Mouse (Mus musculus) liver, embryonic 12.5 days (tissue): ENCODE data around the gene Dusp12. TPM values are rescaled to one million over a fixed set of nuclear protein-coding genes. Genes with fewer than 3 reads are reported as not detected.

Source experiments
- ATAC-seq: fragments of 200-750 bp; cut with Nextera tagmentation; 2 replicates; pipeline ENCODE4 v1.8.0; 2017; ENCODE audit warnings: moderate number of reproducible peaks, mild to moderate bottlenecking, moderate library complexity
- H3K27ac ChIP-seq: fragments of 300-500 bp; sonication (generic); 2 replicates; pipeline ENCODE4 v1.5.1; 2016; ENCODE audit warnings: mild to moderate bottlenecking
- H3K27me3 ChIP-seq: fragments of 300-500 bp; sonication (generic); replicated peaks from 2 replicates; pipeline ENCODE4 v1.6.1; 2016; ENCODE audit warnings: mild to moderate bottlenecking, moderate library complexity
- H3K36me3 ChIP-seq: fragments of 300-500 bp; sonication (generic); 2 replicates; pipeline ENCODE4 v1.6.1; 2016; ENCODE audit warnings: mild to moderate bottlenecking, moderate library complexity
- H3K4me1 ChIP-seq: fragments of 300-500 bp; sonication (generic); 2 replicates; pipeline ENCODE4 v1.6.1; 2016
- H3K4me2 ChIP-seq: fragments of 300-500 bp; sonication (generic); 2 replicates; pipeline ENCODE4 v1.6.1; 2016; ENCODE audit warnings: mild to moderate bottlenecking, moderate library complexity
- H3K4me3 ChIP-seq: fragments of 300-500 bp; sonication (generic); 2 replicates; pipeline ENCODE4 v1.5.1; 2016; ENCODE audit warnings: mild to moderate bottlenecking, moderate library complexity
- H3K9ac ChIP-seq: fragments of 300-500 bp; sonication (generic); 2 replicates; pipeline ENCODE4 v1.6.1; 2016; ENCODE audit warnings: mild to moderate bottlenecking, moderate library complexity
- H3K9me3 ChIP-seq: fragments of 300-500 bp; sonication (generic); replicated peaks from 2 replicates; pipeline ENCODE4 v1.6.1; 2016; ENCODE audit warnings: mild to moderate bottlenecking, moderate library complexity
- WGBS: fragments of 180-500 bp; shearing (Covaris S2); methylation state at CpG from one replicate; pipeline ENCODE4 v1.1.7; 2016; ENCODE audit not compliant: insufficient replicate concordance; 5-methylcytosine and 5-hydroxymethylcytosine counted together
- polyA plus RNA-seq: library from polyadenylated mRNA; unstranded; fragments of >200 nt; fragmentation: Nextera tagmentation; extraction: Ambion mirVana; gene quantifications from 2 replicates; pipeline ENCODE4 v1.2.1, GENCODE M21; 2016

Dusp12 gene
- polyA plus RNA-seq, 1 experiment from 2014 or later: 25.7 TPM

DNA sequence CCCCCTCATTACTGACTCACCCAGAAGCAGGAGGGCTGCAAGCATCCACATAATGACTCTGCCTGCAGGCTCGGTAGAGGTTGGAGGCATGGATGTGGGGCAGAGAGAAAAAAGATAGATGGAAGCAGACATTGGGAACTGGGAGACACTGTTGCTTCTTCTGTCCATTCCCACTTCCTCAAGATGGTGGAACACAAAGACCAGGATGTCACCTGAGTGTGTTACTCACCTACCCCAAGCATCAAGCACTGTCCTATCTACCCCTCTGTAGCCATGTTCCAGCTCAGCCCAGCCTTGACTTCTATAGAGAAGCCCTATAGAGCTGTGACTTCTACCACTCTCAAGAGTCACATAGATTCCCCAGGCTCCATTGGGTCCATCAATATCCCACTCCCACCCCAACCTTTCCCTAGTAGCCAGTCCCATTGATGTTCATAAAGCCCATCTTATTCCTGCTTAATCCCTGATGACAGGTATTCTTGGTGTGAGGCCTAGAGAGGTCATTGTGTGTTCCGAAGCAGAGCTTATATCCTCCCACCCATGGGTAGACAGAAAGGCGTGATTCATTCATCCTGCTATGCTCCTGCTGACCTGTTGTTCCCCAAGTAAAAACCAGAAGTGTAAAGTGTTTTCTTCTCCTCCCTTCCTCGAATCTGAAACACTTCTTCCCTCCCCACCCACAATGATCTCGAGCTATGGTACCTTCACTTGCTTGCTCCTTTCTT, 27.7 kb upstream of the Dusp12 start, which contains the start of gene Fcrlb:
TSS of gene Fcrlb (minus strand) at position 51 of the 725 bp plus-strand sequence.
- no peak within 1 kb of the TSS for H3K4me2 ChIP-seq
- 50% methylated on average over 5 of the region's 5 CpGs for WGBS
- H3K27me3 ChIP-seq: peaks cover 50% of the 10 kb centered on the region
- no peaks in the 10 kb centered on the region for H3K9me3 ChIP-seq
- H3K4me1 ChIP-seq: peaks cover 6% of the 10 kb centered on the region
- H3K9ac ChIP-seq: no peak within 1 kb of the TSS
- no peaks in the 10 kb centered on the region for H3K36me3 ChIP-seq
- no peak for ATAC-seq
- H3K27ac ChIP-seq: no peak within 1 kb of the TSS
- H3K4me3 ChIP-seq: no peak within 1 kb of the TSS

DNA sequence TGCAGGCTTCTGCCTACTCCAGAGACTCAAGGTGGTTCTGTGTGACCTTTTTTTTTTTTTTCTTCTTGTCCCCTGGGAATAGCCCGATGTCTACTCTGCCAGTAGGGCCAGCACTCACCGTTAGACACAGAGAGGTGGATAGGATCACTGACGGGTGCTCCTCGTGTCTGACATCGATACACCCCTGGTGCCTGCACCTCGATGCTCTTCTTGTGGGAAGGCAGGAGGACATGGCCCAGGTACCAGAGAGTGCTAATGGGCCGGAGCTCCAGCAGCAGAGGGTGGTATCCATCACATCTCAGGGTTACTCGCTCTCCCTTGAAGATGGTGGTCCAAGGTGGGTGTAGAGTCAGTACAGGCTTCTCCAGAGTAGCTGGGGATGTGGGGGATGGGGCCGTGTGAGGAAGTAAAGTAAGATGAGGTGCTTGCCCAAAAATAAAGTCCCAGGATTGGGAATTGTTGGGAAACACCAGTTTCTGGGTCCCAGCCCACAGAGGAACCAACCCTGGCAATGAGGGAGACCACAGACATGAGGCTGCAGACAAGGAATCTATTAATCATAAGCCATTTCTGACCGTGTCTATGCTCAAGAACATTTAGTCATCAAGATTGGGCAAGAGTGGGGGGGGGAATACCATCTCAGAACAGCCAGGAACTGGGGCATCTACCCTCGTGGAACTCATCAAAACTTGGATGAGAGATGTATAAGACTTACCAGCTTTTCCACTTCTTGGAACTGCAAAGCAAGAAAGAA, 26.7 kb upstream of the Dusp12 start:
- ATAC-seq: no peak
- Histone ChIP-seq H3K27me3 (peaks cover 59% of the 10 kb centered on the region), H3K4me3 (no peak overlapping the region), H3K36me3 (no peaks in the 10 kb centered on the region), H3K9me3 (no peaks in the 10 kb centered on the region), H3K27ac (no peak overlapping the region), H3K9ac (no peak overlapping the region), H3K4me1 (peaks cover 16% of the 10 kb centered on the region), H3K4me2 (no peak overlapping the region)
- 58% methylated on average over 11 of the region's 11 CpGs for WGBS

DNA sequence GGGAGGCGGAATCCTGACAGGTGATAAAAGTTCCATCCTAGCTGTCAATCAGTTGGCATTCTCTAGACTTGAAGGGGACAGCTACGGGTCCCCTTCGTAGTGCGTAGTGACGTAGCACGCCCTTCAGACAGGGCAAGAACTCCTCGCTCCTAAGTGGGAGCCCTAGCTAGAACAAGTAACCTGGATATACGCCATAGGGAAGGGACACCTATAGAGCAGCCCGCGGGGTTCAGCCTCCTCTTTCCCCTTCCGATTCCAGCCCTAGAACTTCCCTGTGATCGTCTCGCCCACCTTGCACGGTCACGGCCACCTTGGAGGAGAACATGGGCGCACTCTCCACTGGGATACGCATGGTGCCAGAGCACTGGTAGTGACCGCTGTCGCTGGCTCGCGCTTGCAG, 23.0 kb upstream of the Dusp12 start:
- Histone ChIP-seq H3K36me3 (no peaks in the 10 kb centered on the region), H3K4me3 (peak overlapping the region; percentile 46), H3K9me3 (no peaks in the 10 kb centered on the region), H3K27me3 (peaks cover 85% of the 10 kb centered on the region), H3K27ac (no peak overlapping the region), H3K9ac (no peak overlapping the region), H3K4me1 (peaks cover 16% of the 10 kb centered on the region), H3K4me2 (peak overlapping the region; percentile 67)
- no peak for ATAC-seq
- WGBS: 7% methylated on average over 21 of the region's 21 CpGs

DNA sequence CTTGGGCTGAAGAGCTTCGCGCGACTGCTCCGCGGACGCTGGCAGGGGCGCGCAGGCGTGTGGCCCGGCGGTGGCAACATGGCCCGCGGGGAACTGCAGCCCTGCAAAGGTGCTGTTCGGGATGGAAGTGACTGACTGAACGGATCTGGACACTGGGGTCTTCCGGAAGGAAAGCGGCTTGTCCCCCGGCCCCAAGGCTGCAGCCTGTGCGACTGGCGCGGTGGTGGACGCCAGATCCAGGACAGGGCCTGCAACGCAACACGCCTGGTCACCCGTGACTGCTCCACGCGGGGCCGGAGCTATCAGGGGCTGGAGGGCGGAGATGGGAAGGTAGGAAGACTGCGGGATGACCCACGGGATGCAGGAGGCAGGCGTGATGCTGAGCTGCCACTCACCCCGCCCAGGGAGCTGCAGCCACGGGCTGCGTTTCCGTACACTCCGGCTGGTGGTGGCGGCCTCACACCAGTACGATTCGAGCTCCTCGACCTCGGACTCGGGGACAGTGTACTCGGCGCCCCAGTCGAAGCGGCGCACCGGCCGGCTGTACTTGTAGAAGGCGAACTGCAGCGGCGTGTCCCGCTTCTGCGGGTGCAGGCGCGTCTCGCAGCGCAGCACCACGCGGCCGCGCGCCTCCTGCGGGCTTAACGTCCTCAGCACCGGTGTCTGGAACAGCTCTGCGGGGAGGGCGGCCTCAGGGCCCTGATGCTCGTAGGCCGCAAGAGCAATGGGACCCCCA, 22.3 kb upstream of the Dusp12 start:
- WGBS: 1% methylated on average over 71 of the region's 71 CpGs
- no peak overlapping the region for H3K9ac ChIP-seq

DNA sequence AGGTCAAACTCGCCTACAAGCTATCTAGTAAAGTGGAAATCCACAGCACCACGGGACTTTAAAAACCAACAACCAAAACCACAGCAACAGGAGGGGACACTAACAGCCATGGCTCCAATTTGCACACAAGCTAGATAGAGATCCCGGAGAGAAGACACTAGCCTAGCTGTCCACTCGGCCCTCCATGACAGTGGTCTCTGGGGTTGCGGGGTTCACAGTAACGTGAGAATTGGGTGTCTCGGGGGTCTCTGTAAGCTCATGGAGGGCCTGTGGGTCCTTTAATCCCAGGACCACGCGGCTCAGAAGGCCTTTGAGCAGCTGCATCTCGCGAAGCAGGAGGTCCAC, 21.7 kb upstream of the Dusp12 start:
- Histone ChIP-seq H3K4me3 (peak overlapping the region; percentile 46), H3K27me3 (peaks cover 85% of the 10 kb centered on the region), H3K36me3 (no peaks in the 10 kb centered on the region), H3K9me3 (no peaks in the 10 kb centered on the region), H3K9ac (no peak overlapping the region), H3K4me2 (peak overlapping the region; percentile 67), H3K4me1 (peaks cover 16% of the 10 kb centered on the region), H3K27ac (no peak overlapping the region)
- 30% methylated on average over 11 of the region's 11 CpGs for WGBS
- no peak for ATAC-seq

More for the DNA sequence above, 22.3 kb upstream of the Dusp12 start:
- 0 out of 2 replicates have a peak, but pooled peaks have one; percentile 24 for ATAC-seq
- no peaks in the 10 kb centered on the region for H3K9me3 ChIP-seq
- peaks cover 85% of the 10 kb centered on the region for H3K27me3 ChIP-seq
- H3K36me3 ChIP-seq: no peaks in the 10 kb centered on the region
- no peak overlapping the region for H3K27ac ChIP-seq
- H3K4me1 ChIP-seq: peaks cover 16% of the 10 kb centered on the region
- peak overlapping the region; percentile 46 for H3K4me3 ChIP-seq
- peak overlapping the region; percentile 67 for H3K4me2 ChIP-seq

DNA sequence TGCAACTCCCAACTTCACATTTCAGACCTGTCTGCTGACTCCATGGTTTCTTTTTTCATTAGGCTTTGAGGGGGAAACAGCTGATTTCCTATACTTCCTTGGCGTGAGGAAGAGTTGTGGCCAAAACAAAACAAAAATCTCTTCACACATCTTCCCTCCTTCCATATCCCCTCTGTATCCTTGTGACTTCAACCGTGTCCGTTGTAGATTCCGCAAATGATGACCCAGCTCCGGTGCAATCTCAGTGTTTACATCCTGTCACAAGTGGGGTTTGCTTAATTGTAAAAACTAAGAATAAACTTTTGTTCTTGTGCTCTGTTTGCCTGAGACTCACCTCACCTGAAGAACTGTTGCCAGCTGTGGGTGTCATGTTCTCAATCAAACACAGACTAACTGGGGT, 18.1 kb upstream of the Dusp12 start:
- Histone ChIP-seq H3K4me2 (no peak overlapping the region), H3K36me3 (no peaks in the 10 kb centered on the region), H3K4me3 (no peak overlapping the region), H3K4me1 (peaks cover 19% of the 10 kb centered on the region), H3K27ac (no peak overlapping the region), H3K27me3 (peaks cover 64% of the 10 kb centered on the region), H3K9ac (no peak overlapping the region), H3K9me3 (no peaks in the 10 kb centered on the region)
- no peak for ATAC-seq
- WGBS: 45% methylated on average over 5 of the region's 5 CpGs

DNA sequence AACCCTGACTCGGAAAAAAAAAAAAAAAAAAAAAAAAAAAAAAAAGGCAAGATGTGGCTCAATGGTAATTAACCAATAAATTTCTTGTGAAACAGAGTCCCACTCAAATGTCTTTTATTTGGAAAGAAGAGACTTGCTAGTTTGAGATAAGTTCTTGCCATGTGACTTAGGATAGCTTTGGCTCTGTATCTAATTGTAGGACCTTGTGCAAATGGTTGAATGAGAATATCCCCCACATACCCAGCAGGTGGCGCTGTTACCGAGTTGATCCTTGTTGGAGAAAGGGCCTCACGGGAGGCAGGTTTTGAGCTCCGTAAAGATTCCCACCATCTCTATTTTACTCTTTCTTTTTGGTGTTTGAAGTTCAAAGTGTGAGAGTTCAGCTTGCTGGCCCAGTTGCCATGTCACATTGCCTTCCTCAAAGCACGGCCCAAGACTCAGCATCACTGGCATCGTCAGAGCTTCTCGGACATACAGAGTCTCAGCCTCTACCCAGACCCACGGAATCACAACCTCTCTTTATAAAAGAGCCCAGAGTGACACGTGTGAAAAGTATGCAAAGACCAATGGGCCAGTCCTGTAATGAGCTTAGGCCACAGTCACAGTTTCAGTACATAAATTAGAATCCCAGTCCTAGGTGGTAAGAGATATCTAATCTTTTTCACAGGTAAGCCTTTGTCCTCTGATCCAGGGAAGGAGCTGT, 16.3 kb upstream of the Dusp12 start:
- no peaks in the 10 kb centered on the region for H3K36me3 ChIP-seq
- 29% methylated on average over 10 of the region's 10 CpGs for WGBS
- no peak overlapping the region for H3K27ac ChIP-seq
- peaks cover 52% of the 10 kb centered on the region for H3K27me3 ChIP-seq
- H3K4me1 ChIP-seq: peaks cover 4% of the 10 kb centered on the region
- peak overlapping the region; percentile 57 for H3K4me2 ChIP-seq
- peak; percentile 57; the same call in 1 of the 2 replicates for ATAC-seq
- no peak overlapping the region for H3K9ac ChIP-seq
- no peaks in the 10 kb centered on the region for H3K9me3 ChIP-seq
- no peak overlapping the region for H3K4me3 ChIP-seq

DNA sequence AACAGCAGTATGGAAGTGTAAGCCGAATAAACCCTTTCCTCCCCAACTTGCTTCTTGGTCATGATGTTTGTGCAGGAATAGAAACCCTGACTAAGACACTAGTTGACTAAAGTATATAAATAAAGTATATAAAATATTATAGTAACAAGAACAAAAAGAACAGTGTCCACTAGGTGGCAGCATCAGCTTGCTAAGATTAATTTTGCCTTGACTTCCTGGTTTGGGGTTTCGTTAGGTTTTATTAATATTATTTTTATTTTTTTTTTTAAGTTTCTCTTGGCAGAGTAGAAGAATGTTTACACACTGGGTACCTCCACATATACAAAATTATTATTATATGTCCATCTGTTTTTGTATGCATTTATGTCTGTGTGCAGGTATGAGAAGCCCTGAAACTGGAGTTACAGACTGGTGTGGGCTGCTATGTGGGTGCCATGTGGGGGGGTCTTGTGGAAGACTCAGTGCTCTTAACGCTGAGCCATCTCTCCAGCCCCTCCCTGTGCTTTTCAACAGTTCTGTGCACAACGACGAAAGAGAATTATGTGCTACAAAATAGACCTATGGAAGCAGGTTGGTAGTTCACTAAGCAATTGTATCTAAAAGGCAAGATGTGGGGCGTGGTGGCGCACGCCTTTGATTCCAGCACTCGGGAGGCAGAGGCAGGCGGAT, 15.6 kb upstream of the Dusp12 start:
- Histone ChIP-seq H3K36me3 (no peaks in the 10 kb centered on the region), H3K27me3 (peaks cover 45% of the 10 kb centered on the region), H3K4me2 (peak overlapping the region; percentile 57), H3K4me3 (peak overlapping the region; percentile 21), H3K9ac (no peak overlapping the region; the same call in 1 of the 2 replicates), H3K27ac (no peak overlapping the region), H3K9me3 (no peaks in the 10 kb centered on the region), H3K4me1 (peaks cover 4% of the 10 kb centered on the region)
- 22% methylated on average over 10 of the region's 10 CpGs for WGBS
- ATAC-seq: peak; percentile 41; the same call in 1 of the 2 replicates

DNA sequence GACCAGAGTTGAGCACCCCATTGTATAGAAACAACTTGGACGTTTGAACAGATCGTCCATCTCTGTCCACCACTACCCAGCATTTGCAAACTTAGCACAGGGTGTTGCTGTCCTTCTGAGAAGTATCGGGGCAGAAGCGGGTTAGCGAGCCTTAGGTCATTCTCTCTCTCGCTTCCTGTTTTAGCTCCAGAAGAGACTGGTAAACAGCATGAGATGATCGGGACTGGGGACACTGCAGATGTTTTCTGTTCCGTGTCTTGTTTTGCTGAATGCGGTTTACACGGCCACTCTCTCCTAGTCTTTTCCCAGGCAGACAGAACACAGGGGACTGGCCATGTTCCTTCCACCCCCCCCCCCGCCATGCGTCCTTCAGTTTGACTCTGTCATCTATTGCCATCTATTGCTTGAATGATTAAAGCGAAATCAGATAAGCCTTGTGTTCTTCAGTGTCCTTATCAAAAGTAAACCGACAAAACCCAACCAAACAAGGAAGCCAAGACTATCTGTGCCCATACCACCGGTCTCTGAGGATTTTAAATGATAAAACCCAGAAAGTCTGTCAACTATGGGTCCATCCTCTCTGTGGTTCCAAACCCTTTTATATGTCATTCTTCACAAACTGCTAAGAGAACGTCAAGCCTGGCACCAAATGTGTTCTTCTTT, 13.2 kb upstream of the Dusp12 start:
- no peak overlapping the region for H3K4me3 ChIP-seq
- H3K36me3 ChIP-seq: no peaks in the 10 kb centered on the region
- no peak for ATAC-seq
- peaks cover 26% of the 10 kb centered on the region for H3K27me3 ChIP-seq
- no peak overlapping the region for H3K9ac ChIP-seq
- H3K4me2 ChIP-seq: no peak overlapping the region
- H3K27ac ChIP-seq: no peak overlapping the region
- 37% methylated on average over 16 of the region's 16 CpGs for WGBS
- peaks cover 4% of the 10 kb centered on the region for H3K4me1 ChIP-seq
- H3K9me3 ChIP-seq: no peaks in the 10 kb centered on the region

DNA sequence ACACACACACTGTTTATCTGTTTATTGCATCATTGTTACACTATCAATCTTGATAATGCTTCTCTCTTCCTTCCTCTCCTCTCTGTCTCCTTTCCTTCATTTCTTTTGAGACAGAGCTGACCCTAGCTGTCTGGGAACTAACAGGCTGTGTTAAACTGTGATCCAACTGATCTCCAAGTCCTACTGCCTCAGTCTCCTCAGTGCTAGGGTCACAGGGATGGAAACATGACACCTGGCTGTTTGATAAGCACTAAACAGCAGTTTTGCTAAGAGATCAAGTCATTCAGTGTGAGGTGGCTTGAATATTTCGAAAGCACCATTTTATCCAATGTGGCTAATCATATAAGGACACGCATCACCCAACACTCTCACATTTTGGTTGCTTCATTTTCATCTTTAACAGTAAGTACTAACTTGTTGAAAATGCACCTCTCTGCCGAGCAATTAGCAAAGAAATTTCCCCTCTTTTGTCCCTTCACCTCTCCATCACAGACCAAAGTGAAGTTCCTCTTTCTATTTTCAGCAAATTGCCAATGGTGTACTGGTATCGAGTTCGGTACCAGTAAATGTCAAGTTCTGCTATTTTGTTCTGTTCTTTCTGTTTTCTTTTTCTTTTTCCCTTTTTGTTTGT, 11.4 kb upstream of the Dusp12 start:
- no peak overlapping the region for H3K4me3 ChIP-seq
- H3K4me2 ChIP-seq: no peak overlapping the region
- H3K4me1 ChIP-seq: peaks cover 4% of the 10 kb centered on the region
- H3K36me3 ChIP-seq: no peaks in the 10 kb centered on the region
- H3K27ac ChIP-seq: no peak overlapping the region
- no peak for ATAC-seq
- H3K9ac ChIP-seq: no peak overlapping the region
- WGBS: 40% methylated on average over 5 of the region's 5 CpGs
- H3K27me3 ChIP-seq: peaks cover 9% of the 10 kb centered on the region
- no peaks in the 10 kb centered on the region for H3K9me3 ChIP-seq
